Mouse (Mus musculus): ENCODE results near the gene Sec14l1.

The Sec14l1 gene

GRCm38 (mm10) chr11:117109179-117109954 lies 5.6 kb upstream of the Sec14l1 start:
- no peak for DNase-seq (ENCODE audit: low spot score)

GRCm38 (mm10) chr11:117111967-117112648 lies 2.9 kb upstream of the Sec14l1 start:
- no peak for DNase-seq (ENCODE audit: low spot score)

GRCm38 (mm10) chr11:117112649-117113051 lies 2.3 kb upstream of the Sec14l1 start:
- DNase-seq (ENCODE audit: low spot score): no peak

- no peak for DNase-seq (ENCODE audit: low spot score)
Observed at GRCm38 (mm10) chr11:117113377-117113776, 1.6 kb upstream of the Sec14l1 start.

- no peak for DNase-seq (ENCODE audit: low spot score)
Observed at GRCm38 (mm10) chr11:117114231-117114591, 757 bp upstream of the Sec14l1 start.

- DNase-seq (ENCODE audit: low spot score): peak; percentile 62
Observed at GRCm38 (mm10) chr11:117115346-117116219, 615 bp downstream of the Sec14l1 start.

GRCm38 (mm10) chr11:117116350-117117303 lies 1.7 kb downstream of the Sec14l1 start:
- no peak for DNase-seq (ENCODE audit: low spot score)

- DNase-seq (ENCODE audit: low spot score): no peak
Observed at GRCm38 (mm10) chr11:117117321-117117720, 2.4 kb downstream of the Sec14l1 start.

GRCm38 (mm10) chr11:117117791-117118190 lies 2.8 kb downstream of the Sec14l1 start:
- no peak for DNase-seq (ENCODE audit: low spot score)

GRCm38 (mm10) chr11:117118248-117118647 lies 3.3 kb downstream of the Sec14l1 start:
- no peak for DNase-seq (ENCODE audit: low spot score)

GRCm38 (mm10) chr11:117118721-117119321 lies 3.9 kb downstream of the Sec14l1 start:
- DNase-seq (ENCODE audit: low spot score): no peak

- no peak for DNase-seq (ENCODE audit: low spot score)
Observed at GRCm38 (mm10) chr11:117119723-117120122, 4.8 kb downstream of the Sec14l1 start.

- DNase-seq (ENCODE audit: low spot score): peak; percentile 51
Observed at GRCm38 (mm10) chr11:117120285-117121163, 5.6 kb downstream of the Sec14l1 start.

GRCm38 (mm10) chr11:117121164-117121535 lies 6.2 kb downstream of the Sec14l1 start:
- DNase-seq (ENCODE audit: low spot score): peak; percentile 43

- no peak for DNase-seq (ENCODE audit: low spot score)
Observed at GRCm38 (mm10) chr11:117121954-117122353, 7.0 kb downstream of the Sec14l1 start.

GRCm38 (mm10) chr11:117123418-117124085 lies 8.6 kb downstream of the Sec14l1 start:
- DNase-seq (ENCODE audit: low spot score): no peak

- no peak for DNase-seq (ENCODE audit: low spot score)
Observed at GRCm38 (mm10) chr11:117124539-117124938, 9.6 kb downstream of the Sec14l1 start.

GRCm38 (mm10) chr11:117127250-117127837 lies 12.4 kb downstream of the Sec14l1 start:
- no peak for DNase-seq (ENCODE audit: low spot score)

All from embryo, embryonic 10 days (tissue).